Mouse (Mus musculus): ENCODE data around the gene Hsf5.

DNA sequence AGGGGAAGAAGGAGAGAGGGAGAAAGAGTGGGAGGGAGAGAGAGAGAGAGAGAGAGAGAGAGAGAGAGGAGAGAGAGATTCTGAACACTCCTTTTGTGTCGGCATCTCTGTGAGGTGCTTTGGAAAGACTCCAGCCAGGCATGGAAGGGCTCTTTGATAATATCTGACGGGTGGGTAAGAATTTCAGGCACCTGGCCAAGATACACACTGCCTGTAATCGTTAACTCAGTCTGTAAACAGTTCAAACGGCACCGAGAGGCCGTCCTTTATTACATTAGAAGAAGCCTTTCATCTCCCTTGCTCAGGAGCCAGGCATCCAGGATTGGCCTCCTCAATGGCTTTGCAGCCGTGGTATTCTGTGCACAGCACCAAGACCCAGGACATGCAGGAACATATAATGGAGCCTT is 72.4 kb downstream of the Hsf5 start:
- TF ChIP-seq EP300 (IDR thresholded peaks at IDR 0.05; ENCODE audit: insufficient read depth, low read depth, low read length): no peak
- no peak for TF ChIP-seq CTCF (IDR thresholded peaks at IDR 0.05)
